Mouse (Mus musculus): Measurements from ENCODE around the gene Isl2. TPM values are rescaled to one million over a fixed set of nuclear protein-coding genes. Genes with fewer than 3 reads are reported as not detected.

The Isl2 gene
- polyA plus RNA-seq, 1 experiment = not detected

- Histone ChIP-seq H3K4me1 (ENCODE audit: control insufficient read depth, insufficient read depth, low read length) (no peaks in the 10 kb centered on the region), H3K4me3 (ENCODE audit: insufficient read depth, low read length) (no peak overlapping the region), H3K27ac (ENCODE audit: insufficient read depth, low read depth, low read length) (no peak overlapping the region)
- TF ChIP-seq CTCF (IDR thresholded peaks at IDR 0.05; ENCODE audit: low read depth, low read length) (no peak), POLR2A (IDR thresholded peaks at IDR 0.05; ENCODE audit: borderline replicate concordance, low read depth, low read length) (no peak)
Observed at GRCm38 (mm10) chr9:55539661-55540390, 1.4 kb downstream of the Isl2 start.

DNA sequence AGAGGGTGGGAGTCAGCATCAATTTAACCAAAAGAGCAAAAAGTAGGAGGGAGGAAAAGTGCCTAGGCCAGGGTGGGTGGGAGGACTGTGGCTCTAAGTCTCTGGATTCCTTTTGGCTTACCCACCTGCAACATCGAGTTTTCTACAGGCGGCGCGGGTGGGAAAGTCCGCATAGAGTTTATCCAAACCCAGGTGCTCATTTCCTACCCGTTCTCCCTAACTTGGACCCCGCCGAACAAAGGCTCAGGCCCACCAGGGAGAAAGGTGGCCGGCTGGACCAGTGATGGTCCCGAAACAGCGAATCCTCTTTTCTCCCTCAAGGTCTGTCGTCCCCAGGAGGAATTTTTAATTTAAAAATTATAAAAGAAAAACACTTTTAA is 1.9 kb downstream of the Isl2 start:
- no peak overlapping the region for H3K27ac ChIP-seq (ENCODE audit: insufficient read depth, low read depth, low read length)
- no peaks in the 10 kb centered on the region for H3K4me1 ChIP-seq (ENCODE audit: control insufficient read depth, insufficient read depth, low read length)
- H3K4me3 ChIP-seq (ENCODE audit: insufficient read depth, low read length) = peak overlapping the region; percentile 53
- TF ChIP-seq POLR2A (IDR thresholded peaks at IDR 0.05; ENCODE audit: borderline replicate concordance, low read depth, low read length) (no peak), CTCF (IDR thresholded peaks at IDR 0.05; ENCODE audit: low read depth, low read length) (no peak)

GRCm38 (mm10) chr9:55540888-55541287 is 2.4 kb downstream of the Isl2 start:
- H3K4me3 ChIP-seq (ENCODE audit: insufficient read depth, low read length) = peak overlapping the region; percentile 53
- TF ChIP-seq POLR2A (IDR thresholded peaks at IDR 0.05; ENCODE audit: borderline replicate concordance, low read depth, low read length) (no peak), CTCF (IDR thresholded peaks at IDR 0.05; ENCODE audit: low read depth, low read length) (no peak)
- H3K27ac ChIP-seq (ENCODE audit: insufficient read depth, low read depth, low read length) = no peak overlapping the region
- no peaks in the 10 kb centered on the region; the same call in 1 of the 2 replicates for H3K4me1 ChIP-seq (ENCODE audit: control insufficient read depth, insufficient read depth, low read length)

DNA sequence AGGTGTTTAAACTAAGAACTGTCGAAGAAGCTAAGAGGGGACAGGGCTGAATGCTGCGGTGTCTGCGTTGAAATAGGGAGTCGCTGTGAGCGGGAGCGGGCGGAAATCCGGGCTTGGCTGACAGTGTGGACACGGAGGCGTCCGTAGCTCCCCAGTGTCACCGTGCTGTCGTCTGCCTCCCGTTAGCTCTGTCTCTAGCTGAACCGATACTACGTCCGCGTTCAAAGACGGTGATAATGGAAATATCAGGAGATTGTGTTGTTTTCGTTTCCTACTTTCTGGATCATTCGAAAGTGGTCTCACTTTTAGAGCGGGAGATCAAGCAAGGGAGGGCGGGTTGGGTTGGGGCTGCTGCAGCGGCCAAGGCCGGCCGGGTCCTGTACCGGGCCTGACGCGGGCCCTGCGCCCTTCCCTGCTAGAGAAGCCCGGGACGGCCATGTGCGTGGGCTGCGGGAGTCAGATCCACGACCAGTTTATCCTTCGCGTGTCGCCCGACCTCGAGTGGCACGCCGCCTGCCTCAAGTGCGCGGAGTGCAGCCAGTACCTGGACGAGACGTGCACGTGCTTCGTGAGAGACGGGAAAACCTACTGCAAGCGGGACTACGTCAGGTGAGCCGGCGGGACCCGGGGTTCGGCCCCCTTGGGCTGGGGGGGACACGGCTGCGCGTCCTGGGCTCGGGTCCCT is 3.4 kb downstream of the Isl2 start:
- no peaks in the 10 kb centered on the region; the same call in 1 of the 2 replicates for H3K4me1 ChIP-seq (ENCODE audit: control insufficient read depth, insufficient read depth, low read length)
- H3K27ac ChIP-seq (ENCODE audit: insufficient read depth, low read depth, low read length) = no peak overlapping the region
- H3K4me3 ChIP-seq (ENCODE audit: insufficient read depth, low read length) = peak overlapping the region; percentile 48
- TF ChIP-seq POLR2A (IDR thresholded peaks at IDR 0.05; ENCODE audit: borderline replicate concordance, low read depth, low read length) (no peak), CTCF (IDR thresholded peaks at IDR 0.05; ENCODE audit: low read depth, low read length) (no peak)

GRCm38 (mm10) chr9:55542366-55543325 is 4.2 kb downstream of the Isl2 start:
- Histone ChIP-seq H3K27ac (ENCODE audit: insufficient read depth, low read depth, low read length) (no peak overlapping the region), H3K4me3 (ENCODE audit: insufficient read depth, low read length) (peak overlapping the region; percentile 48), H3K4me1 (ENCODE audit: control insufficient read depth, insufficient read depth, low read length) (no peaks in the 10 kb centered on the region; the same call in 1 of the 2 replicates)
- TF ChIP-seq POLR2A (IDR thresholded peaks at IDR 0.05; ENCODE audit: borderline replicate concordance, low read depth, low read length) = no peak
- TF ChIP-seq CTCF (IDR thresholded peaks at IDR 0.05; ENCODE audit: low read depth, low read length) = no peak

GRCm38 (mm10) chr9:55543336-55543702 is 4.8 kb downstream of the Isl2 start:
- H3K4me1 ChIP-seq (ENCODE audit: control insufficient read depth, insufficient read depth, low read length) = no peaks in the 10 kb centered on the region; the same call in 1 of the 2 replicates
- H3K27ac ChIP-seq (ENCODE audit: insufficient read depth, low read depth, low read length) = no peak overlapping the region
- no peak for TF ChIP-seq POLR2A (IDR thresholded peaks at IDR 0.05; ENCODE audit: borderline replicate concordance, low read depth, low read length)
- no peak for TF ChIP-seq CTCF (IDR thresholded peaks at IDR 0.05; ENCODE audit: low read depth, low read length)
- no peak overlapping the region for H3K4me3 ChIP-seq (ENCODE audit: insufficient read depth, low read length)

DNA sequence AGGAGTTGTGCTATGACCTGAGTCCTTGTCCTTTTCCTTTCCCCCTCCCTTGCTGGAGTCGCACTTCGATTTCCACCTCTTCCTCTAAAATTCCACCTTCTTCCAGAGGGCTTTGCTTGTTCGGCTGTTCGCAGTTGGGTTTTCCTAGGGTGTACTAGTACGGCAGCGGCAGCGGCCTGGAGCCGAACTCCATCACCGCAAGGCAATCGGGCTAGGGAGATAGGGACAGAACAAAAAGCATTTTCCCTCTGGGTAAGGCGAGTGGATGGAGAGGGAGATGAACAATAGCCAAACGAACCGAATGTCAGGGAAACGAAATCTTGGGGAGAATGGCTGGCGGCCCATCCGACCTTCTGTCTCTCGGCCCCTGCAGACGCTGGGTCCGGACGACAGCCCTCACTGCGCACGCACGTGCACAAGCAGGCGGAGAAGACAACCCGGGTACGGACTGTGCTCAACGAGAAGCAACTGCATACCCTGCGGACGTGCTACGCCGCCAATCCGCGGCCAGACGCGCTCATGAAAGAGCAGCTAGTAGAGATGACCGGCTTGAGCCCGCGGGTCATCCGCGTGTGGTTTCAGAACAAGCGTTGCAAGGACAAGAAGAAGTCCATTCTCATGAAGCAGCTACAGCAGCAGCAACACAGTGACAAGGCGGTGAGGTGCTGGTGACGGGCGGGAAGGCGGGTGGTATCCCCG is 5.4 kb downstream of the Isl2 start:
- Histone ChIP-seq H3K4me1 (ENCODE audit: control insufficient read depth, insufficient read depth, low read length) (no peaks in the 10 kb centered on the region; the same call in 1 of the 2 replicates), H3K4me3 (ENCODE audit: insufficient read depth, low read length) (peak overlapping the region; percentile 34)
- TF ChIP-seq CTCF (IDR thresholded peaks at IDR 0.05; ENCODE audit: low read depth, low read length) (no peak), POLR2A (IDR thresholded peaks at IDR 0.05; ENCODE audit: borderline replicate concordance, low read depth, low read length) (no peak)

GRCm38 (mm10) chr9:55544861-55545555 is 6.5 kb downstream of the Isl2 start:
- TF ChIP-seq POLR2A (IDR thresholded peaks at IDR 0.05; ENCODE audit: borderline replicate concordance, low read depth, low read length) (no peak), CTCF (IDR thresholded peaks at IDR 0.05; ENCODE audit: low read depth, low read length) (no peak)
- Histone ChIP-seq H3K4me1 (ENCODE audit: control insufficient read depth, insufficient read depth, low read length) (no peaks in the 10 kb centered on the region; the same call in 1 of the 2 replicates), H3K27ac (ENCODE audit: insufficient read depth, low read depth, low read length) (no peak overlapping the region), H3K4me3 (ENCODE audit: insufficient read depth, low read length) (peak overlapping the region; percentile 34)

More for the DNA sequence above, 5.4 kb downstream of the Isl2 start:
- no peak overlapping the region for H3K27ac ChIP-seq (ENCODE audit: insufficient read depth, low read depth, low read length)
